Mouse (Mus musculus): ENCODE results near the gene Kcnma1. TPM values are rescaled to one million over a fixed set of nuclear protein-coding genes. Genes with fewer than 3 reads are reported as not detected.
A peak's percentile ranks its signal among the peaks of the same experiment; 100 is the strongest.

Gene Kcnma1
- polyA plus RNA-seq, 1 experiment from 2014 or later: 0.42 TPM

GRCm38 (mm10) chr14:23902636-23903279 is 111.5 kb downstream of the Kcnma1 start:
- 38% methylated on average over 10 of the region's 10 CpGs for WGBS
- no peaks in the 10 kb centered on the region for H3K9me3 ChIP-seq (replicated peaks)

GRCm38 (mm10) chr14:23899462-23899861 is 114.8 kb downstream of the Kcnma1 start:
- no peak overlapping the region for H3K27ac ChIP-seq (ENCODE audit: poor library complexity, severe bottlenecking)
- no peak overlapping the region for H3K4me3 ChIP-seq
- 0 out of 2 replicates have a peak, but pooled peaks cover 5% of the 10 kb centered on the region for H3K27me3 ChIP-seq (replicated peaks)
- H3K36me3 ChIP-seq: no peaks in the 10 kb centered on the region
- no peak overlapping the region for H3K4me2 ChIP-seq
- peaks cover 7% of the 10 kb centered on the region; the same call in 1 of the 2 replicates for H3K4me1 ChIP-seq (replicated peaks)
- ATAC-seq (ENCODE audit: insufficient number of reproducible peaks, low FRiP score): no peak
- no peak overlapping the region for H3K9ac ChIP-seq
- no peaks in the 10 kb centered on the region for H3K9me3 ChIP-seq (replicated peaks)
- 89% methylated on average over 5 of the region's 5 CpGs for WGBS

More at GRCm38 (mm10) chr14:23902636-23903279, 111.5 kb downstream of the Kcnma1 start:
- Histone ChIP-seq H3K4me3 (no peak overlapping the region), H3K9ac (no peak overlapping the region), H3K36me3 (no peaks in the 10 kb centered on the region), H3K27me3 (replicated peaks) (0 out of 2 replicates have a peak, but pooled peaks cover 5% of the 10 kb centered on the region), H3K4me2 (no peak overlapping the region), H3K27ac (ENCODE audit: poor library complexity, severe bottlenecking) (no peak overlapping the region), H3K4me1 (replicated peaks) (peaks cover 7% of the 10 kb centered on the region; the same call in 1 of the 2 replicates)
- no peak for ATAC-seq (ENCODE audit: insufficient number of reproducible peaks, low FRiP score)

GRCm38 (mm10) chr14:23897815-23898214 is 116.5 kb downstream of the Kcnma1 start:
- Histone ChIP-seq H3K9ac (no peak overlapping the region), H3K4me3 (no peak overlapping the region), H3K4me2 (no peak overlapping the region), H3K9me3 (replicated peaks) (no peaks in the 10 kb centered on the region), H3K4me1 (replicated peaks) (peaks cover 5% of the 10 kb centered on the region; the same call in 1 of the 2 replicates), H3K27ac (ENCODE audit: poor library complexity, severe bottlenecking) (no peak overlapping the region), H3K36me3 (no peaks in the 10 kb centered on the region), H3K27me3 (replicated peaks) (0 out of 2 replicates have a peak, but pooled peaks cover 5% of the 10 kb centered on the region)
- no peak for ATAC-seq (ENCODE audit: insufficient number of reproducible peaks, low FRiP score)
- 63% methylated on average over 5 of the region's 5 CpGs for WGBS

- WGBS: 74% methylated on average over 3 of the region's 3 CpGs
- Histone ChIP-seq H3K36me3 (no peaks in the 10 kb centered on the region), H3K4me2 (no peak overlapping the region), H3K27ac (ENCODE audit: poor library complexity, severe bottlenecking) (no peak overlapping the region), H3K4me3 (no peak overlapping the region), H3K27me3 (replicated peaks) (0 out of 2 replicates have a peak, but pooled peaks cover 5% of the 10 kb centered on the region), H3K9ac (no peak overlapping the region), H3K4me1 (replicated peaks) (no peaks in the 10 kb centered on the region), H3K9me3 (replicated peaks) (no peaks in the 10 kb centered on the region)
- ATAC-seq (ENCODE audit: insufficient number of reproducible peaks, low FRiP score): no peak
These were observed 118.3 kb downstream of the Kcnma1 start for GRCm38 (mm10) chr14:23896036-23896435.

GRCm38 (mm10) chr14:23886112-23886511 is 128.2 kb downstream of the Kcnma1 start:
- no peaks in the 10 kb centered on the region for H3K9me3 ChIP-seq (replicated peaks)
- H3K9ac ChIP-seq: no peak overlapping the region
- WGBS: 64% methylated on average over 4 of the region's 4 CpGs
- ATAC-seq (ENCODE audit: insufficient number of reproducible peaks, low FRiP score): no peak
- no peak overlapping the region for H3K27ac ChIP-seq (ENCODE audit: poor library complexity, severe bottlenecking)
- no peaks in the 10 kb centered on the region for H3K36me3 ChIP-seq
- H3K27me3 ChIP-seq (replicated peaks): no peaks in the 10 kb centered on the region
- H3K4me1 ChIP-seq (replicated peaks): peaks cover 10% of the 10 kb centered on the region; the same call in 1 of the 2 replicates
- no peak overlapping the region for H3K4me2 ChIP-seq
- no peak overlapping the region for H3K4me3 ChIP-seq

GRCm38 (mm10) chr14:23885539-23885938 is 128.8 kb downstream of the Kcnma1 start:
- Histone ChIP-seq H3K9me3 (replicated peaks) (no peaks in the 10 kb centered on the region), H3K36me3 (no peaks in the 10 kb centered on the region), H3K9ac (no peak overlapping the region), H3K4me3 (no peak overlapping the region), H3K27me3 (replicated peaks) (no peaks in the 10 kb centered on the region), H3K27ac (ENCODE audit: poor library complexity, severe bottlenecking) (no peak overlapping the region), H3K4me1 (replicated peaks) (peaks cover 10% of the 10 kb centered on the region; the same call in 1 of the 2 replicates), H3K4me2 (no peak overlapping the region)
- peak; percentile 45; the same call in 1 of the 2 replicates for ATAC-seq (ENCODE audit: insufficient number of reproducible peaks, low FRiP score)
- WGBS: 21% methylated on average over 6 of the region's 6 CpGs

- no peak overlapping the region for H3K4me3 ChIP-seq
- H3K9ac ChIP-seq: no peak overlapping the region
- WGBS: 81% methylated on average over 4 of the region's 4 CpGs
- H3K4me2 ChIP-seq: no peak overlapping the region
- no peaks in the 10 kb centered on the region for H3K36me3 ChIP-seq
- H3K27me3 ChIP-seq (replicated peaks): no peaks in the 10 kb centered on the region
- no peak for ATAC-seq (ENCODE audit: insufficient number of reproducible peaks, low FRiP score)
- peaks cover 10% of the 10 kb centered on the region; the same call in 1 of the 2 replicates for H3K4me1 ChIP-seq (replicated peaks)
- H3K9me3 ChIP-seq (replicated peaks): no peaks in the 10 kb centered on the region
- no peak overlapping the region for H3K27ac ChIP-seq (ENCODE audit: poor library complexity, severe bottlenecking)
These were observed 129.2 kb downstream of the Kcnma1 start for GRCm38 (mm10) chr14:23885071-23885470.

GRCm38 (mm10) chr14:23882001-23882400 is 132.3 kb downstream of the Kcnma1 start:
- ATAC-seq (ENCODE audit: insufficient number of reproducible peaks, low FRiP score): no peak
- Histone ChIP-seq H3K27me3 (replicated peaks) (no peaks in the 10 kb centered on the region), H3K9me3 (replicated peaks) (no peaks in the 10 kb centered on the region), H3K4me2 (no peak overlapping the region), H3K36me3 (no peaks in the 10 kb centered on the region), H3K27ac (ENCODE audit: poor library complexity, severe bottlenecking) (no peak overlapping the region), H3K4me3 (no peak overlapping the region), H3K4me1 (replicated peaks) (peaks cover 20% of the 10 kb centered on the region), H3K9ac (no peak overlapping the region)
- WGBS: 72% methylated on average over 1 of the region's 1 CpGs

- Histone ChIP-seq H3K4me3 (no peak overlapping the region), H3K27me3 (replicated peaks) (no peaks in the 10 kb centered on the region), H3K36me3 (no peaks in the 10 kb centered on the region), H3K4me2 (no peak overlapping the region), H3K9me3 (replicated peaks) (no peaks in the 10 kb centered on the region), H3K27ac (ENCODE audit: poor library complexity, severe bottlenecking) (no peak overlapping the region), H3K9ac (no peak overlapping the region), H3K4me1 (replicated peaks) (peaks cover 17% of the 10 kb centered on the region)
- WGBS: 72% methylated on average over 3 of the region's 3 CpGs
- ATAC-seq (ENCODE audit: insufficient number of reproducible peaks, low FRiP score): no peak
These were observed 135.0 kb downstream of the Kcnma1 start for GRCm38 (mm10) chr14:23879331-23879730.

- H3K36me3 ChIP-seq: no peaks in the 10 kb centered on the region
- WGBS: 67% methylated on average over 5 of the region's 5 CpGs
- no peak for ATAC-seq (ENCODE audit: insufficient number of reproducible peaks, low FRiP score)
- H3K9me3 ChIP-seq (replicated peaks): no peaks in the 10 kb centered on the region
- peaks cover 17% of the 10 kb centered on the region for H3K4me1 ChIP-seq (replicated peaks)
- H3K27me3 ChIP-seq (replicated peaks): no peaks in the 10 kb centered on the region
- no peak overlapping the region for H3K27ac ChIP-seq (ENCODE audit: poor library complexity, severe bottlenecking)
- H3K9ac ChIP-seq: no peak overlapping the region
- no peak overlapping the region for H3K4me2 ChIP-seq
- H3K4me3 ChIP-seq: no peak overlapping the region
These were observed 136.7 kb downstream of the Kcnma1 start for GRCm38 (mm10) chr14:23877561-23877960.

GRCm38 (mm10) chr14:23874545-23874944 is 139.7 kb downstream of the Kcnma1 start:
- Histone ChIP-seq H3K4me2 (no peak overlapping the region), H3K4me1 (replicated peaks) (peaks cover 17% of the 10 kb centered on the region), H3K9me3 (replicated peaks) (no peaks in the 10 kb centered on the region), H3K36me3 (no peaks in the 10 kb centered on the region), H3K27me3 (replicated peaks) (peaks cover 12% of the 10 kb centered on the region), H3K27ac (ENCODE audit: poor library complexity, severe bottlenecking) (no peak overlapping the region), H3K4me3 (no peak overlapping the region), H3K9ac (no peak overlapping the region)
- ATAC-seq (ENCODE audit: insufficient number of reproducible peaks, low FRiP score): no peak
- 69% methylated on average over 2 of the region's 2 CpGs for WGBS
